In genomic region chr2:163712874-163713273, GRCm38 (mm10) we compare ENCODE assay signal across 13 mouse cellular contexts. TPM values are rescaled to one million over a fixed set of nuclear protein-coding genes. Genes with fewer than 3 reads are reported as not detected.
DNase-seq lines count a peak whose midpoint lies in the region; ATAC-seq and TF ChIP-seq lines count a peak whose summit lies in the region.
"Had no signal": no experiment of that assay in that cellular context is flagged by ENCODE, and none has a peak within 500 bp of the region (broad histone marks: within the 10 kb centered on the region; RNA-seq: fewer than 3 reads in every experiment).

No protein-coding gene starts in this region.

- H3K4me2 ChIP-seq in limb, embryonic 13.5 days (replicated peaks) = no peak overlapping the region
- H3K4me2 ChIP-seq: midbrain, embryonic 12.5 days; neural tube, embryonic 15.5 days had no signal

- H3K36me3 ChIP-seq in heart, adult 2 months (ENCODE audit: control insufficient read depth, insufficient read depth, low read length) = peaks cover 30% of the 10 kb centered on the region
- no peaks in the 10 kb centered on the region for H3K36me3 ChIP-seq in limb, embryonic 13.5 days
- peaks cover 18% of the 10 kb centered on the region for H3K36me3 ChIP-seq in limb, embryonic 10.5 days
- H3K36me3 ChIP-seq in small intestine, adult 2 months (ENCODE audit: control insufficient read depth, insufficient read depth, low read length) = no peaks in the 10 kb centered on the region; the same call in 1 of the 2 replicates
- H3K36me3 ChIP-seq: midbrain, embryonic 12.5 days; neural tube, embryonic 15.5 days had no signal

- WGBS in heart, adult 2 months = 45% methylated on average over 6 of the region's 6 CpGs
- 77% methylated on average over 6 of the region's 6 CpGs for WGBS in limb, embryonic 13.5 days
- 81% methylated on average over 6 of the region's 6 CpGs for WGBS in limb, embryonic 10.5 days
- 33% methylated on average over 6 of the region's 6 CpGs for WGBS in small intestine, adult 2 months

- TF ChIP-seq POLR2A in heart, adult 2 months (IDR thresholded peaks at IDR 0.05; ENCODE audit: insufficient read depth, low read depth, low read length) = no peak
- no peak for TF ChIP-seq POLR2A in small intestine, adult 2 months (IDR thresholded peaks at IDR 0.05; ENCODE audit: low read depth, low read length)

- peaks cover 3% of the 10 kb centered on the region; the same call in 1 of the 2 replicates for H3K79me2 ChIP-seq in heart, adult 2 months (replicated peaks; ENCODE audit: control insufficient read depth, insufficient read depth, low read length)

- no peak for TF ChIP-seq EP300 in heart, adult 2 months (IDR thresholded peaks at IDR 0.05; ENCODE audit: insufficient read depth, low read depth, low read length)

- TF ChIP-seq CTCF in heart, adult 2 months (IDR thresholded peaks at IDR 0.05) = no peak
- no peak for TF ChIP-seq CTCF in small intestine, adult 2 months (IDR thresholded peaks at IDR 0.05; ENCODE audit: extremely low read depth, insufficient read length, insufficient replicate concordance, low read depth, low read length)

- intact Hi-C loops in heart, adult 2 months (cut with DNase I) = no loop called here
- intact Hi-C loops in left cerebral cortex, postnatal 25 days (cut with DNase I) = no loop called here

- H3K4me3 ChIP-seq in heart, adult 2 months = no peak overlapping the region
- H3K4me3 ChIP-seq in limb, embryonic 13.5 days = no peak overlapping the region
- H3K4me3 ChIP-seq in limb, embryonic 10.5 days = no peak overlapping the region
- no peak overlapping the region for H3K4me3 ChIP-seq in brown adipose tissue, adult 24 weeks (ENCODE audit: insufficient read depth, low read depth, low read length)
- H3K4me3 ChIP-seq in small intestine, adult 2 months (ENCODE audit: low read depth, low read length) = no peak overlapping the region
- H3K4me3 ChIP-seq: forebrain, embryonic 10.5 days; midbrain, embryonic 12.5 days; neural tube, embryonic 15.5 days had no signal

- H3K9ac ChIP-seq in heart, adult 2 months (ENCODE audit: low read depth, low read length) = peak overlapping the region; percentile 31; the same call in 1 of the 2 replicates
- 0 out of 2 replicates have a peak overlapping the region, but pooled peaks have one; percentile 13 for H3K9ac ChIP-seq in limb, embryonic 13.5 days
- H3K9ac ChIP-seq: midbrain, embryonic 12.5 days; neural tube, embryonic 15.5 days had no signal

- peak in 1 of 2 experiments; percentile 30 for DNase-seq in heart, adult 2 months
- DNase-seq in heart, adult 8-10 months (ENCODE audit: low spot score) = no peak
- DNase-seq in limb, embryonic 10.5 days (ENCODE audit: low spot score) = no peak
- no peak for DNase-seq in layer of hippocampus, postnatal 25 days (ENCODE audit: extremely low spot score in 1 of 2, low spot score in 1 of 2)
- no peak for DNase-seq in left cerebral cortex, postnatal 25 days (ENCODE audit: low spot score in 2 of 2)
- DNase-seq: cerebellum, postnatal 36 days had no signal

- H3K27ac ChIP-seq in heart, adult 2 months = peak overlapping the region; percentile 85
- no peak overlapping the region for H3K27ac ChIP-seq in limb, embryonic 13.5 days
- no peak overlapping the region for H3K27ac ChIP-seq in limb, embryonic 10.5 days
- peak overlapping the region; percentile 64 for H3K27ac ChIP-seq in brown adipose tissue, adult 24 weeks (replicated peaks; ENCODE audit: low read depth, low read length)
- H3K27ac ChIP-seq in small intestine, adult 2 months (ENCODE audit: insufficient read depth, low read depth, low read length) = peak overlapping the region; percentile 40; the same call in 1 of the 2 replicates
- H3K27ac ChIP-seq: forebrain, embryonic 10.5 days; midbrain, embryonic 12.5 days; neural tube, embryonic 15.5 days had no signal

- ATAC-seq in limb, embryonic 13.5 days (ENCODE audit: low FRiP score, low read depth) = no peak
- ATAC-seq: Patski had no signal

- H3K27me3 ChIP-seq in heart, adult 2 months (ENCODE audit: control insufficient read depth, insufficient read depth, low read length) = no peaks in the 10 kb centered on the region
- no peaks in the 10 kb centered on the region for H3K27me3 ChIP-seq in limb, embryonic 13.5 days
- no peaks in the 10 kb centered on the region for H3K27me3 ChIP-seq in limb, embryonic 10.5 days (ENCODE audit: low read depth, poor library complexity, severe bottlenecking)
- H3K27me3 ChIP-seq in small intestine, adult 2 months (ENCODE audit: control insufficient read depth, insufficient read depth, low read length) = no peaks in the 10 kb centered on the region
- H3K27me3 ChIP-seq: midbrain, embryonic 12.5 days; neural tube, embryonic 15.5 days; Patski had no signal

- no peaks in the 10 kb centered on the region for H3K9me3 ChIP-seq in limb, embryonic 13.5 days
- H3K9me3 ChIP-seq in limb, embryonic 10.5 days (replicated peaks) = no peaks in the 10 kb centered on the region
- H3K9me3 ChIP-seq: forebrain, embryonic 10.5 days; midbrain, embryonic 12.5 days; neural tube, embryonic 15.5 days had no signal

- H3K4me1 ChIP-seq in heart, adult 2 months (ENCODE audit: control insufficient read depth, insufficient read depth, low read length) = peaks cover 40% of the 10 kb centered on the region
- H3K4me1 ChIP-seq in limb, embryonic 13.5 days = peaks cover 12% of the 10 kb centered on the region
- peaks cover 20% of the 10 kb centered on the region for H3K4me1 ChIP-seq in limb, embryonic 10.5 days
- H3K4me1 ChIP-seq in brown adipose tissue, adult 24 weeks (ENCODE audit: control insufficient read depth, insufficient read depth, insufficient read length, low read length) = peaks cover 16% of the 10 kb centered on the region
- H3K4me1 ChIP-seq in small intestine, adult 2 months (ENCODE audit: control insufficient read depth, insufficient read depth, insufficient read length, low read length) = peaks cover 28% of the 10 kb centered on the region

RNA-seq across cellular contexts. Expression of gene Ada, which starts 37.2 kb away (rescaled TPM):
- 1 to 10 TPM in 1 of 2 experiments, under 1 TPM in 1; 0.65 to 1.0 TPM for total RNA-seq in heart, adult 2 months (2021)
- 0.61 and 1.2 TPM in 2 replicates for polyA plus RNA-seq in heart, adult 2 months (2012; rRNA removed)
- total RNA-seq in heart, adult 8-10 months (2022) = 1 to 10 TPM in 2 of 4 experiments, under 1 TPM in 2; 0.46 to 1.2 (median 0.89) TPM
- 9.4 and 10.9 TPM in 2 replicates for polyA plus RNA-seq in limb, embryonic 13.5 days (2015; fragmentation: Nextera tagmentation; extraction: Ambion mirVana)
- polyA plus RNA-seq in limb, embryonic 10.5 days (2016; fragmentation: Nextera tagmentation; extraction: Ambion mirVana) = 12.2 and 13.8 TPM in 2 replicates
- polyA plus RNA-seq in brown adipose tissue, adult 24 weeks (2012; ENCODE audit: insufficient read depth, insufficient read length, missing spikeins) = 0.88 TPM in 1 of 2 replicates, not detected in the other
- 414 and 869 TPM in 2 replicates for polyA plus RNA-seq in small intestine, adult 2 months (2012; rRNA removed)
- total RNA-seq in layer of hippocampus, postnatal 25 days (2021) = 1 to 10 TPM; 1.2 to 1.5 TPM
- total RNA-seq in left cerebral cortex, postnatal 25 days (2021) = 1 to 10 TPM; 1.1 to 1.2 TPM

RNA-seq across cellular contexts. Expression of gene Pkig, which starts 54.7 kb away (rescaled TPM):
- 100 to 1,000 TPM; 214 to 237 TPM for total RNA-seq in heart, adult 2 months (2021)
- 344 and 361 TPM in 2 replicates for polyA plus RNA-seq in heart, adult 2 months (2012; rRNA removed)
- 100 to 1,000 TPM; 214 to 247 (median 224) TPM for total RNA-seq in heart, adult 8-10 months (2022)
- polyA plus RNA-seq in limb, embryonic 13.5 days (2015; fragmentation: Nextera tagmentation; extraction: Ambion mirVana) = 131 and 134 TPM in 2 replicates
- 191 and 204 TPM in 2 replicates for polyA plus RNA-seq in limb, embryonic 10.5 days (2016; fragmentation: Nextera tagmentation; extraction: Ambion mirVana)
- 9.5 and 19.7 TPM in 2 replicates for polyA plus RNA-seq in brown adipose tissue, adult 24 weeks (2012; ENCODE audit: insufficient read depth, insufficient read length, missing spikeins)
- 82.0 and 143 TPM in 2 replicates for polyA plus RNA-seq in small intestine, adult 2 months (2012; rRNA removed)
- 10 to 100 TPM; 86.5 to 94.6 TPM for total RNA-seq in layer of hippocampus, postnatal 25 days (2021)
- total RNA-seq in left cerebral cortex, postnatal 25 days (2021) = 100 to 1,000 TPM; 132 to 133 TPM

Comparison
In these comparisons a context has a peak if more than half of its experiments do, and no peak if none do; other contexts are left out.
1. H3K27ac ChIP-seq: peak in heart, adult 2 months (single experiment), brown adipose tissue, adult 24 weeks (single experiment) and small intestine, adult 2 months (single experiment); none in limb, embryonic 13.5 days (single experiment) and limb, embryonic 10.5 days (single experiment).
2. RNA of gene Ada, which starts 37.2 kb away (polyA plus RNA-seq): 414 to 869 TPM in small intestine, adult 2 months; 12.2 to 13.8 TPM in limb, embryonic 10.5 days, 9.4 to 10.9 TPM in limb, embryonic 13.5 days, 0.61 to 1.2 TPM in heart, adult 2 months and 0.88 TPM in brown adipose tissue, adult 24 weeks; every median in the first group is over 10 times any median in the second.